Mouse (Mus musculus) adrenal gland, postnatal 0 days (tissue): Measurements from ENCODE around the gene Acer3. TPM values are rescaled to one million over a fixed set of nuclear protein-coding genes. Genes with fewer than 3 reads are reported as not detected.

Experiments
- polyA plus RNA-seq: library from polyadenylated mRNA; unstranded; fragments of >200 nt; fragmentation: Nextera tagmentation; extraction: Ambion mirVana; gene quantifications from 2 replicates; pipeline ENCODE4 v1.2.1, GENCODE M21; 2015

Acer3 gene
- polyA plus RNA-seq: 21.9 and 27.4 TPM in 2 replicates

GRCm38 (mm10) chr7:98321083-98321482 is at the start of gene Acer3:
Gene Acer3, minus strand, starts transcription at chr7:98321208.

GRCm38 (mm10) chr7:98361063-98361652 is 40.1 kb upstream of the Acer3 start, which contains the start of gene Tsku:
Gene Tsku, minus strand, starts transcription at chr7:98361328.

GRCm38 (mm10) chr7:98199381-98199780 is 121.6 kb downstream of the Acer3 start, which contains the start of gene B3gnt6:
Gene B3gnt6, minus strand, starts transcription at chr7:98199481.

GRCm38 (mm10) chr7:98177929-98178559 is 143.0 kb downstream of the Acer3 start, which contains the start of gene Capn5:
Gene Capn5, minus strand, starts transcription at chr7:98178274.

Other genes with a start within 250 kb of the Acer3 start
- gene Myo7a, start 201.7 kb downstream of the Acer3 start, polyA plus RNA-seq: 10.5 and 23.1 TPM in 2 replicates
- 0.41 and 0.46 TPM in 2 replicates for gene Omp, start 175.7 kb downstream of the Acer3 start, polyA plus RNA-seq
- gene Capn5, start 142.9 kb downstream of the Acer3 start, polyA plus RNA-seq: 6.9 and 9.7 TPM in 2 replicates
- gene B3gnt6, start 121.7 kb downstream of the Acer3 start, polyA plus RNA-seq: 0.13 TPM in 1 of 2 replicates, not detected in the other
- 6.8 and 8.9 TPM in 2 replicates for gene Tsku, start 40.1 kb upstream of the Acer3 start, polyA plus RNA-seq
- not detected in 2 replicates for gene Gucy2d, start 119.2 kb upstream of the Acer3 start, polyA plus RNA-seq
- gene Lrrc32, start 168.1 kb upstream of the Acer3 start, polyA plus RNA-seq: 16.8 and 25.9 TPM in 2 replicates